13 mouse cellular contexts compared by ENCODE assay signal in the genomic region with DNA sequence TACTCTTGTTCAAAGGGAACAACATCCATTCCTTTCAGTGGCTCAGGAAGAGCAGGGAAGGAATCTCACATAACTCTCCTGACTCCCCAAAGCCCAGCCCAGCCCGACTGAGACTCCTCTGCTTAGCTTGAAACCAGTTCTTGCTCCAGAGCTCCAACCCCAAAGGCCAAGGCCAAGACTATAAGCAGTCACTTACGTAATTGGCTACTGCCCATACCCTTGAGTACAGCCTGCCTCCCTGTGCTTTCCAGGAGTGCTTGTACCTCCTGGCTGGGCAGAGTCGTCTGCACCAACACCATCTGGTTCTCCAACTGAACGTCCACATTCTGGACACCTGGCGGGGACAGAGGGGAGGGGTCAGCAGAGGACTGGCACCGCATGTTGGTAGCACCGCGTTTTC. TPM values are rescaled to one million over a fixed set of nuclear protein-coding genes. Genes with fewer than 3 reads are reported as not detected.
DNase-seq lines count a peak whose midpoint lies in the region.
"Had no signal": no experiment of that assay in that cellular context is flagged by ENCODE, and none has a peak within 500 bp of the region (broad histone marks: within the 10 kb centered on the region; RNA-seq: fewer than 3 reads in every experiment).

No protein-coding gene starts in this region.

- DNase-seq in gastrocnemius, adult 18-20 months (ENCODE audit: low spot score) = peak; percentile 66
- no peak for DNase-seq in gastrocnemius, postnatal 25 days
- peak; percentile 25 for DNase-seq in ovary, adult 18-20 months (ENCODE audit: low spot score)
- DNase-seq in ovary, postnatal 10 days (ENCODE audit: low spot score) = no peak
- DNase-seq in adrenal gland, postnatal 14 days = peak; percentile 62
- peak; percentile 79 for DNase-seq in skeletal muscle tissue, adult 2 months (ENCODE audit: low read depth, low spot score)
- DNase-seq in heart, adult 11 months = no peak
- DNase-seq: cerebellum, adult 11-12 months; cerebellum, adult 9-11 months; cerebellum, postnatal 36 days; gastrocnemius, postnatal 36 days; heart, postnatal 36 days; kidney, adult 2 months had no signal

RNA-seq across cellular contexts. Expression of a gene that starts 5.2 kb away (rescaled TPM):
- total RNA-seq in gastrocnemius, adult 18-20 months (2021) = 10 to 100 TPM; 20.0 to 24.1 TPM
- 10 to 100 TPM; 26.3 to 27.1 TPM for total RNA-seq in gastrocnemius, postnatal 25 days (2021)
- total RNA-seq in adrenal gland, postnatal 14 days (2021) = 107 and 116 TPM in 2 replicates

RNA-seq across cellular contexts. Expression of a gene that starts 5.2 kb away (rescaled TPM):
- not detected for total RNA-seq in gastrocnemius, adult 18-20 months (2021)
- total RNA-seq in gastrocnemius, postnatal 25 days (2021) = not detected
- 0.19 TPM in 2 replicates for total RNA-seq in adrenal gland, postnatal 14 days (2021)
- total RNA-seq: gastrocnemius, postnatal 36 days; heart, postnatal 36 days had no signal

RNA-seq across cellular contexts. Expression of a gene that starts 21.0 kb away (rescaled TPM):
- 10 to 100 TPM; 26.6 to 30.1 TPM for total RNA-seq in gastrocnemius, adult 18-20 months (2021)
- 10 to 100 TPM; 28.4 to 41.6 TPM for total RNA-seq in gastrocnemius, postnatal 25 days (2021)
- 261 and 277 TPM in 2 replicates for total RNA-seq in adrenal gland, postnatal 14 days (2021)

RNA-seq across cellular contexts. Expression of a gene that starts 22.5 kb away (rescaled TPM):
- 10 to 100 TPM in 1 of 2 experiments, 1 to 10 TPM in 1; 8.0 to 10.5 TPM for total RNA-seq in gastrocnemius, adult 18-20 months (2021)
- 10 to 100 TPM; 11.1 to 11.2 TPM for total RNA-seq in gastrocnemius, postnatal 25 days (2021)
- 43.5 and 45.4 TPM in 2 replicates for total RNA-seq in adrenal gland, postnatal 14 days (2021)

RNA-seq across cellular contexts. Expression of a gene that starts 22.6 kb away (rescaled TPM):
- total RNA-seq in gastrocnemius, adult 18-20 months (2021) = 10 to 100 TPM in 1 of 2 experiments, 1 to 10 TPM in 1; 6.8 to 12.7 TPM
- 1 to 10 TPM; 8.9 to 9.4 TPM for total RNA-seq in gastrocnemius, postnatal 25 days (2021)
- 23.1 and 30.8 TPM in 2 replicates for total RNA-seq in adrenal gland, postnatal 14 days (2021)

Comparison
In these comparisons a context has a peak if more than half of its experiments do, and no peak if none do; other contexts are left out.
1. DNase-seq: peak in gastrocnemius, adult 18-20 months (single experiment), ovary, adult 18-20 months (single experiment), adrenal gland, postnatal 14 days (single experiment) and skeletal muscle tissue, adult 2 months (single experiment); none in gastrocnemius, postnatal 25 days (single experiment), ovary, postnatal 10 days (single experiment) and heart, adult 11 months (single experiment).